Mouse (Mus musculus): ENCODE data around the gene S1pr4. TPM values are rescaled to one million over a fixed set of nuclear protein-coding genes. Genes with fewer than 3 reads are reported as not detected.
A peak's percentile ranks its signal among the peaks of the same experiment; 100 is the strongest.

The S1pr4 gene
- polyA plus RNA-seq, 2 experiments, result 1.5 to 1.8 TPM

- no peak overlapping the region; the same call in 1 of the 2 replicates for H3K9ac ChIP-seq (replicated peaks)
- peaks cover 8% of the 10 kb centered on the region for H3K36me3 ChIP-seq (replicated peaks; ENCODE audit: control insufficient read depth, insufficient read depth, low read depth)
- H3K27me3 ChIP-seq (ENCODE audit: control insufficient read depth, insufficient read depth, low read length), result no peaks in the 10 kb centered on the region
- H3K4me3 ChIP-seq (ENCODE audit: insufficient read depth in 1 of 2, low read depth in 2 of 2, low read length in 2 of 2), result no peak overlapping the region
- no peak overlapping the region for H3K27ac ChIP-seq
- WGBS (ENCODE audit: insufficient replicate concordance), result 72% methylated on average over 8 of the region's 8 CpGs
- DNase-seq (ENCODE audit: low read depth in 3 of 3, low spot score in 3 of 3) (no peak), ATAC-seq (ENCODE audit: insufficient read depth) (no peak)
- no peaks in the 10 kb centered on the region for H3K9me3 ChIP-seq (ENCODE audit: control insufficient read depth, low read length)
- peaks cover 10 to 16% of the 10 kb centered on the region in 2 experiments for H3K4me1 ChIP-seq (replicated peaks; ENCODE audit: control insufficient read depth in 2 of 2, insufficient read depth in 2 of 2, low read length in 1 of 2)
- no peak overlapping the region; the same call in 1 of the 2 replicates for H3K4me2 ChIP-seq (ENCODE audit: low read depth)
- TF ChIP-seq EP300 (IDR thresholded peaks at IDR 0.05; ENCODE audit: low read depth) (no peak), CTCF (IDR thresholded peaks at IDR 0.05; ENCODE audit: low read depth) (peak; percentile 62)
Observed at GRCm38 (mm10) chr10:81493601-81494220, 6.2 kb downstream of the S1pr4 start.

GRCm38 (mm10) chr10:81492606-81493240, 7.2 kb downstream of the S1pr4 start:
- no peak for TF ChIP-seq CTCF (IDR thresholded peaks at IDR 0.05; ENCODE audit: low read depth)
- no peak for TF ChIP-seq EP300 (IDR thresholded peaks at IDR 0.05; ENCODE audit: low read depth)
- Histone ChIP-seq H3K9ac (replicated peaks) (no peak overlapping the region), H3K36me3 (replicated peaks; ENCODE audit: control insufficient read depth, insufficient read depth, low read depth) (peaks cover 15% of the 10 kb centered on the region), H3K4me1 (replicated peaks; ENCODE audit: control insufficient read depth in 2 of 2, insufficient read depth in 2 of 2, low read length in 1 of 2) (peaks cover 6 to 14% of the 10 kb centered on the region in 2 experiments), H3K4me3 (ENCODE audit: insufficient read depth in 1 of 2, low read depth in 2 of 2, low read length in 2 of 2) (no peak overlapping the region), H3K27me3 (ENCODE audit: control insufficient read depth, insufficient read depth, low read length) (no peaks in the 10 kb centered on the region), H3K4me2 (ENCODE audit: low read depth) (no peak overlapping the region), H3K27ac (no peak overlapping the region), H3K9me3 (ENCODE audit: control insufficient read depth, low read length) (no peaks in the 10 kb centered on the region)
- ATAC-seq (ENCODE audit: insufficient read depth) (no peak), DNase-seq (ENCODE audit: low read depth in 3 of 3, low spot score in 3 of 3) (no peak)
- 86% methylated on average over 11 of the region's 11 CpGs for WGBS (ENCODE audit: insufficient replicate concordance)

- DNase-seq (ENCODE audit: low read depth in 3 of 3, low spot score in 3 of 3) (no peak), ATAC-seq (ENCODE audit: insufficient read depth) (no peak)
- H3K9me3 ChIP-seq (ENCODE audit: control insufficient read depth, low read length), result no peaks in the 10 kb centered on the region
- no peak overlapping the region for H3K27ac ChIP-seq
- WGBS (ENCODE audit: insufficient replicate concordance), result 83% methylated on average over 9 of the region's 9 CpGs
- H3K36me3 ChIP-seq (replicated peaks; ENCODE audit: control insufficient read depth, insufficient read depth, low read depth), result peaks cover 21% of the 10 kb centered on the region
- H3K9ac ChIP-seq (replicated peaks), result no peak overlapping the region
- TF ChIP-seq EP300 (IDR thresholded peaks at IDR 0.05; ENCODE audit: low read depth) (no peak), CTCF (IDR thresholded peaks at IDR 0.05; ENCODE audit: low read depth) (no peak)
- H3K27me3 ChIP-seq (ENCODE audit: control insufficient read depth, insufficient read depth, low read length), result no peaks in the 10 kb centered on the region
- peaks cover 4 to 9% of the 10 kb centered on the region in 2 experiments; a peak in 3 of 4 replicates for H3K4me1 ChIP-seq (replicated peaks; ENCODE audit: control insufficient read depth in 2 of 2, insufficient read depth in 2 of 2, low read length in 1 of 2)
- H3K4me3 ChIP-seq (ENCODE audit: insufficient read depth in 1 of 2, low read depth in 2 of 2, low read length in 2 of 2), result no peak overlapping the region
- no peak overlapping the region for H3K4me2 ChIP-seq (ENCODE audit: low read depth)
Observed at GRCm38 (mm10) chr10:81491018-81491417, 8.9 kb downstream of the S1pr4 start.

GRCm38 (mm10) chr10:81489941-81490340, 10.0 kb downstream of the S1pr4 start:
- no peaks in the 10 kb centered on the region for H3K9me3 ChIP-seq (ENCODE audit: control insufficient read depth, low read length)
- no peak overlapping the region for H3K9ac ChIP-seq (replicated peaks)
- WGBS (ENCODE audit: insufficient replicate concordance), result 82% methylated on average over 14 of the region's 14 CpGs

GRCm38 (mm10) chr10:81488081-81488480, 11.9 kb downstream of the S1pr4 start:
- DNase-seq (ENCODE audit: low read depth in 3 of 3, low spot score in 3 of 3) (no peak), ATAC-seq (ENCODE audit: insufficient read depth) (no peak)
- H3K27me3 ChIP-seq (ENCODE audit: control insufficient read depth, insufficient read depth, low read length), result no peaks in the 10 kb centered on the region
- WGBS (ENCODE audit: insufficient replicate concordance), result 86% methylated on average over 11 of the region's 11 CpGs
- TF ChIP-seq CTCF (IDR thresholded peaks at IDR 0.05; ENCODE audit: low read depth), result no peak
- no peak for TF ChIP-seq EP300 (IDR thresholded peaks at IDR 0.05; ENCODE audit: low read depth)
- H3K9me3 ChIP-seq (ENCODE audit: control insufficient read depth, low read length), result no peaks in the 10 kb centered on the region
- H3K4me1 ChIP-seq (replicated peaks; ENCODE audit: control insufficient read depth in 2 of 2, insufficient read depth in 2 of 2, low read length in 1 of 2), result no peaks in the 10 kb centered on the region
- no peak overlapping the region for H3K4me2 ChIP-seq (ENCODE audit: low read depth)
- H3K36me3 ChIP-seq (replicated peaks; ENCODE audit: control insufficient read depth, insufficient read depth, low read depth), result peaks cover 21% of the 10 kb centered on the region
- no peak overlapping the region for H3K4me3 ChIP-seq (ENCODE audit: insufficient read depth in 1 of 2, low read depth in 2 of 2, low read length in 2 of 2)
- H3K9ac ChIP-seq (replicated peaks), result no peak overlapping the region
- H3K27ac ChIP-seq, result no peak overlapping the region

More at GRCm38 (mm10) chr10:81489941-81490340, 10.0 kb downstream of the S1pr4 start:
- TF ChIP-seq EP300 (IDR thresholded peaks at IDR 0.05; ENCODE audit: low read depth) (no peak), CTCF (IDR thresholded peaks at IDR 0.05; ENCODE audit: low read depth) (no peak)
- no peaks in the 10 kb centered on the region for H3K27me3 ChIP-seq (ENCODE audit: control insufficient read depth, insufficient read depth, low read length)
- peaks cover 1 to 5% of the 10 kb centered on the region in 2 experiments; a peak in 2 of 4 replicates for H3K4me1 ChIP-seq (replicated peaks; ENCODE audit: control insufficient read depth in 2 of 2, insufficient read depth in 2 of 2, low read length in 1 of 2)
- H3K27ac ChIP-seq, result no peak overlapping the region
- no peak overlapping the region for H3K4me2 ChIP-seq (ENCODE audit: low read depth)
- H3K36me3 ChIP-seq (replicated peaks; ENCODE audit: control insufficient read depth, insufficient read depth, low read depth), result peaks cover 21% of the 10 kb centered on the region
- ATAC-seq (ENCODE audit: insufficient read depth) (no peak), DNase-seq (ENCODE audit: low read depth in 3 of 3, low spot score in 3 of 3) (no peak)
- H3K4me3 ChIP-seq (ENCODE audit: insufficient read depth in 1 of 2, low read depth in 2 of 2, low read length in 2 of 2), result no peak overlapping the region
